Mouse (Mus musculus) heart, adult 18-20 months (tissue): ENCODE measurements around the gene Art1. TPM values are rescaled to one million over a fixed set of nuclear protein-coding genes. Genes with fewer than 3 reads are reported as not detected.

Experiments used
- DNase-seq, 2 experiments: peaks; one replicate each; pipeline ENCODE4 v3.0.0; 2021 to 2022; ENCODE audit warnings: mixed read lengths in 1 of 2
- total RNA-seq, 2 experiments: library from RNA; stranded (reverse); gene quantifications; 2 replicates each; pipeline ENCODE4 v1.2.3; 2021

Gene Art1
- total RNA-seq, 2 experiments from 2014 or later, result 268 to 300 TPM

DNA sequence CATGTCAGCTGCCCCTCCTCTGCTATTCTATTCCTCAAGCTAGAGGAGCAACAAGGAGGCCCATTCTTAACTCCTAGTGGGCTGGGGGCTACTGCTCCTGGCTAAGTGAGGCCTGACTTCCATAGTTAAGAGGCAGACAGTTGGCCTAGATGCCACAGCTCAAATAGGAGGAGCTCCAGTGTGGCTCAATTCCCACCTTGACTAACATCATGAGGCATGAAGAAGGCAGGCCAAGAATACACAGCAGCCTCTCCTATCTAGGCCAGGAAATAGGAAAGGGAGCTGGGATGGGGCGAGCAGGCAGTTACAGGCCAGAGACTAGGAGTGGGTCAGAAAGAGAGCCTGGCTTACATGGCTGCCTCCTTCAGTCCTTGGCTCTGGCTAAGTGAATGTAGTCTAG lies 6.7 kb downstream of the Art1 start:
- peak in 1 of 2 experiments; percentile 37 for DNase-seq

DNA sequence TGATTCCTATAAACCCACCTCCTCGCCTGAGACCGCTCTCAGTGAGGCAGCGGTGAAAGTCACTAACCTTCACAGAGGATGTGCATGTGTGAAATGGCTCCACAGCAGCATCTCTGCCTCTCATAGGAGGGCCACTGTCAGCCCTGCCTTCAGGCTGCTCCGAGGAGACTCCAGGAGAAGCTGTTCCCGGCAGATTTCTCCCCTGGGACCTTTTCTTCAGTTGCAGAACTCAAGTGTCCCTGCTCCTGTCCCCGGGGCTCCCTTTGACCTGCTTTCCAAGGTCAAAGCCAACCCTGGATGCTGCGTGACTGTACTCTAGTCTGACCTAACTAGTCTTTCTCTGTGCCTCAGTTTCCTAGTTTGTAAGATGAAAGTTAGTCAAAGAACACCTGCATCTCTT lies 7.6 kb downstream of the Art1 start, which contains the start of gene Art5:
Art5 (minus strand) TSS at position 319 of the 400 bp plus-strand sequence.
- DNase-seq, result no peak

DNA sequence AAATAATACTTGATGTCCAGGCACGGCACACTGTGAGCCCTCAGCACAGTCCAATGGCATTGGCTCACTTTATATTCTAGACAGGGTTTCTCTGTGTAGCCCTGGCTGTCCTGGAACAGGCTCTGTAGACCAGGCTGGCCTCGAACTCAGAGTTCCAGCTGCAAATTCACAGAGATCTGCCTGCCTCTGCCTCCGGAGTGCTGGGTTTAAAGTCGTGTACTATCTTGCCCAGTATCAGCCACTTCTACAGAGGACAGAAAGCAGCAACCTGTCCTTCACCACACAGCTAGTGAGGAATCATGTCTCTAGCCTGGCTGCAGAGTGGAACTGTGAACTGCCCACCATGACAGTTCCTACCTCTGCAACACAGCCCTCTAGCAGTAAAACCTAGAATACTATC lies 8.2 kb downstream of the Art1 start:
- DNase-seq, result no peak

DNA sequence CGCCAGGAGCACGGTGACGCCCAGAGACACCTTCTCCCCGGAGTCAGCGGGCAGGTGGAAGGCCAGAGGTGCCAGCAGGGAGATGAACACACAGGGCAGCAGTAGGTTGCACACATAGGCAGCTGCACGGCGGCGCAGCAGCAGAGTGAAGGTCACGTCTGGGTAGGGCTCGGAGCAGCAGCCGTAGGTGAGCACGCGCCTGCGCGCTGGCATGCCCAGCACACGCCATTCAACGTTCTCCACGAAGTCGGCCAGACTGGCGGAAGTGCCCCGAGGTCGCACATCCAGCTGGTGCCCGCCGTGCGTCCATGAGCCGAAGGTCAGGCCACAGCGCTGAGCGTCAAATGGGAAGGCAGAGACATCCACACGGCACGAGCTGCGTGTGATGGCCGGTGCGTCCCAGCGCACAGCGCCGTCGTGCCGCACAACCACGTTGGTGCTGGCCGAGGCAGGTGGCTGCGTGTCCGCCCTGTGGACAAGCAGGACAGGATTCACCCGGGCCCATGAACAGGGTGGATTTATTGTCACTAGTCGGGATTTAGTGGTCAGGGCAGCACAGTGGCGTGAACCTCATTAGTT lies 11.7 kb downstream of the Art1 start:
- DNase-seq, result no peak

DNA sequence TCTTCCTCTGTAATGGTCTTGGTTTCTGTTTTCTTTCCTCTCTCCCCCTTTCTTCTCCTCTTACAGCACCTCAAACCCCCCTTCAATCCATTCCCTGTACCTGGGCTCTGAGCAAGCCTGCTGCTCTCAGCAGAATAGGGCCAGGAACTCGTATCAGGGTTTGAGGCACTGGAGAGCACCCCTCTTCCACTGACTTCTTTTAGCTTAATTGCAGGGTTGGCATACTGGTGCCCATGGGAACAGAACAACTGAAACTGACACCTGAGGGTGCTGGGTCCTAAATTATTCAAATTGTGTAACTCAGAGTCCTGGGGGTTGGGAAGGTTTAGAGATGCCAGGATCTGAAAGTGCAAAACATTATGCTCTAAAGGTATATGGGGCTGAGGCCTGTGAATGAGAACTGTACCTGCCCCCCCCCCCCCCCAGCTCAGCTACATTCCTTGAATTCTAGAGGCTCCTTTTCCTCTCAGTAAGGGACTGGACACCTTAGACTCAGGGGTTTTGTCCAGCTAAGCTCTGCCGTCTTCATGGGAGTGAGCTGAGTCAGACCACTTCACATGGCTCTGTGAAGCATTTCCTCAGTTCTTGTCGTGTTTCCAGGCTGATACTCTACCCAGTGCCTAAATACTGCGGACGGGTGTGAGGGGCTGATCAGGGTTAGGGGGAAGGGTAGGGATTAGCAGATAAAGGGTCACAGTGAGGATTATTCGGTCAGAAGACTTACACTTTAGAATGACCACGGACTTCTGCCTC lies 15.2 kb downstream of the Art1 start, which contains the start of gene Chrna10:
Chrna10 (minus strand) TSS at position 250 of the 753 bp plus-strand sequence.
- DNase-seq, result no peak

DNA sequence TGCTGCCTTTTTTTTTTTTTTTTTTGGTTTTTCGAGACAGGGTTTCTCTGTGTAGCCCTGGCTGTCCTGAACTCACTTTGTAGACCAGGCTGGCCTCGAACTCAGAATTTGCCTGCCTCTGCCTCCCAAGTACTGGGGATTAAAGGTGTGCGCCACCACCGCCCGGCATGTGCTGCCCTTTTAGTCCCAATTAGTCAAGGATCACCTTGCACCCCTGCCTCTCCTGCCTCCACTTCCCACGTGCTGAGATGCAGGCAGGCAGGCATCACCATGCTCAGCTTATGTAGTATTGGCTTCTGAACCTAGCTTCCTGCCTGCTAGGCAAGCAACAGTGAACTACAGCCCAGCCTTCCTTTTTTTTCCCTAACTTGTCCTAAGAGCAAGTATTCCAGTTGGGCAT lies 15.8 kb downstream of the Art1 start:
- DNase-seq, result no peak

DNA sequence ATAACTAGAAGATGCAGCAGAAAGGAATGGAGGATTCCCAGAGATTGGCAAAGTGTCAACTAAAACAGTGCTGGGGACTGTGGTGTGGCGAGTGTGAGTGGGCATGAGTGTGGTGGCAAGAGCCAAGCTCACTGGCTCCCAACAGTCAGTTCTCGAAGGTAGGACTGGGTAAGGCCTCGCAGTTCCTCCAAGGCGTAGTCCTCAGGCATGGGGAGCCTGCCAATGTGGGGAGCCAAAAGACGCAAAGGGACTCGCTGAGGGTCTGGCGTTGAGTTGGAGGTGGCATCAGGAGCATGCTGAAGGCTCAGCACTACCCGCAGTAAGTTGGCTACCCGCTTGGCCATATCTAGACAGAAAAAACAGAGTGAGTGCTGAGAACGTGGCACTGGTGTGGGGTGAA lies 18.8 kb downstream of the Art1 start:
- no peak for DNase-seq

DNA sequence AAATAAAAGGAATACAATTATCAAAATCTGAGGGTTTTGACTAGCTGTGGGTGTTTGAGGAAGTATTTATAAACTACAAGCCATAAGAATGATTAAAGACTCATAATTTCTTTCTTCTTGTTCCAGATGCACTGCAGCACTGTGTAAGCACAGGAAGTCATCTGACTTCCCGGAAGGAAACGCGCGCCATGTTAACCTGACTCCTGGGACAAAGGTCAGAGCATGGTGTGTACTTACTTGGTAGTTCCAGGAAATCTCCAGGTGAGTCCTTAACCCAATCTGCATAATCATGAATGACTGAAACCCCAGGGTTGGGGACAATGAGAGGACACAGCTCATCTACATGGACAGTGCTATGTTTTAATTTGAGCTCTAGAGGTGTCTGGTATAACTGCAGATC lies 30.9 kb downstream of the Art1 start:
- DNase-seq, result peak in 1 of 2 experiments; percentile 27

DNA sequence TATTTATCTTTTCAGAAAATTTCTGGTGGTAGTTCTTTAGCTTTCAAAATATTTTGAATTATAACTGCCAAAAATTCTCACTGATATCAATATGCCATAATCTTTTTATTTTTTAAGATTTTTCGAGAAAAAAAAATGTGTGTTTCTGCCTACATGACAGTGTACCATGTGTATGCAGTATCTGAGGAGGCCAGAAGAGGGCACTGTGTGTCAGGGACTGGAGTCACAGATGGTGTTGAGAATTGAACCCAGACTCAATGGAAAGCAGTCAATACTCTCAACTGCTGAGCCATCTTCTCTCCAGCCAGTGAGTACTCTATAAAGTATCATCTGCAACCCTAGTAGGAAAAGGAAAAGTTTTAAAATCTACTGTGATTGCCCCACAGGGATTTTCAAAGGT lies 35.9 kb downstream of the Art1 start:
- DNase-seq, result peak in 1 of 2 experiments; percentile 40

DNA sequence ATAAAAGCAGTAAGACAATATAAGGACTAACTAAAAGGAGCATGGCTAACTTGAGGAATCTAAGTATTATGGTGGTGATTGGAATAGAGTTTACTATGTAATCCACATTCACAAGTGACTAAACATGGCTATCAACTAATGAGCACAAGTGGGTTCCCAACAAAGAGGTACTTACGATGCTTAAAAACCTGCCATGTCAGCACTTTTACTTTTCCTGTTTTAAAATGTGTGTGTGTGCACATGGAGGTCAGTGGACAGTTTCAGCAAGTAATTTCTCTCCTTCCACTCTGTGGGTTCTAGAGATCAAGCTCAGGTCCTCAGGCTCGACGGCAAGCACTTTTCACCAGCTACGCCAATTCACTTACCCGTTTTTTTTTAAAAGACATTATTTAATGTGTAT lies 36.4 kb downstream of the Art1 start:
- DNase-seq, result no peak

DNA sequence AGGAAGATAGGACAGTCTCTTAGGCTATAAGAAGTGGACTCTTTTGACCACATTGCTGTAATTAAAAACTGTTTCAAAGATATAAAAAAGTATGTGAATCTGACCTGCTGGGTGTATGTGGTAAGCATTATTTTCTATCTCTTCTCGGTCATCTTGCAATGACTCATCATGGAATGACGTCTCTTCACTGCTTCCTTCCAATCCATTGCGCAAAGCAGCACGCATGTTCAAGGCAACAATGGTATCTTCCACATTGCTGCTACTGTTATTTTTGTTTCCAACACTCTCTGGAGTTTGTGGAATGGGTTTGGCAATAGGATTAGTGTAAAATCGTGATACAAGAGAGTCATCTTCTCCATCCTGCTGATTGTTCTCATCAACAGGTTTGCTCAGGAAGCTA lies 52.1 kb downstream of the Art1 start:
- DNase-seq, result no peak

Other genes starting within 250 kb of the Art1 start
- gene Folr2, start 244.5 kb upstream of the Art1 start, total RNA-seq, result 1 to 10 TPM; 5.0 to 7.5 TPM
- 10 to 100 TPM; 16.8 to 17.2 TPM for gene Anapc15, start 238.0 kb upstream of the Art1 start, total RNA-seq
- gene Folr1, start 231.0 kb upstream of the Art1 start, total RNA-seq, result not detected
- gene Lamtor1, start 195.8 kb upstream of the Art1 start, total RNA-seq, result 100 to 1,000 TPM; 117 TPM
- gene Tomt, start 195.4 kb upstream of the Art1 start, total RNA-seq, result not detected
- gene Lrrc51, start 167.8 kb upstream of the Art1 start, total RNA-seq, result 1 to 10 TPM; 4.1 to 5.7 TPM
- gene Numa1, start 167.6 kb upstream of the Art1 start, total RNA-seq, result 10 to 100 TPM; 89.0 to 95.0 TPM
- gene Il18bp, start 83.1 kb upstream of the Art1 start, total RNA-seq, result 10 to 100 TPM in 1 of 2 experiments, 1 to 10 TPM in 1; 7.4 to 11.9 TPM
- gene Rnf121, start 36.3 kb upstream of the Art1 start, total RNA-seq, result 10 to 100 TPM; 24.5 TPM
- gene Xndc1, start 36.2 kb upstream of the Art1 start, total RNA-seq, result 1 to 10 TPM; 4.9 to 6.9 TPM
- under 1 TPM; 0.44 to 0.74 TPM for gene Xntrpc, start 36.0 kb upstream of the Art1 start, total RNA-seq
- gene Trpc2, start 18.6 kb upstream of the Art1 start, total RNA-seq, result under 1 TPM; 0.15 to 0.90 TPM
- 10 to 100 TPM; 15.2 to 22.8 TPM for gene Art5, start 7.7 kb downstream of the Art1 start, total RNA-seq
- gene Chrna10, start 15.1 kb downstream of the Art1 start, total RNA-seq, result not detected
- gene Nup98, start 108.4 kb downstream of the Art1 start, total RNA-seq, result 10 to 100 TPM; 31.0 to 35.4 TPM
- 10 to 100 TPM; 77.6 to 82.5 TPM for gene Pgap2, start 108.5 kb downstream of the Art1 start, total RNA-seq
- 10 to 100 TPM; 19.6 to 26.9 TPM for gene Rhog, start 154.3 kb downstream of the Art1 start, total RNA-seq
- 10 to 100 TPM; 20.7 to 25.8 TPM for gene Stim1, start 166.1 kb downstream of the Art1 start, total RNA-seq